Mouse (Mus musculus): ENCODE measurements around the gene Sgms1. TPM values are rescaled to one million over a fixed set of nuclear protein-coding genes. Genes with fewer than 3 reads are reported as not detected.

Gene Sgms1
- polyA plus RNA-seq, 2 experiments = 20.8 to 36.8 TPM

DNA sequence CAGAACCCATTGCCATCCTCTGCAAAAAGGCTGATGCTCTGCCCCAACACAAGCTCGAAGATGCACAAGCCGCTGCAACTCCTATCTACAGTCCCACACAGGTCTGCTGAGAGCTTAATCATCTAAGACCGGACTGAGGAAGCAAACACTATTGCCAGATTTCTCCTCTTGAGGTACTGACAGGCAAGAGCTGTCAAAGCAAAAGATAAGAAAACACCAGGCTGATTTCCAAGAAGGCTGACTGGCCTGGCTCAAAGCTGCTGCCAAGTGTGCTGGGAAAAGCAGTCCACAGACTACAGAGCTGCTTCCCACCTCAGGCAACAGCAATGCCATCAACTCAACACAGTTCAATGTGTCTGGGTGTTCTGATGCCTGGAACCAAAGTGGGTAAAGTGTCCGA is 17.1 kb downstream of the Sgms1 start:
- ATAC-seq (ENCODE audit: low FRiP score, low read depth) (no peak), DNase-seq (ENCODE audit: low spot score) (no peak)
- H3K27me3 ChIP-seq (ENCODE audit: control insufficient read depth, insufficient read depth, low read length) = no peaks in the 10 kb centered on the region
- H3K36me3 ChIP-seq (ENCODE audit: control insufficient read depth, insufficient read depth, low read length) = no peaks in the 10 kb centered on the region
- H3K4me1 ChIP-seq (ENCODE audit: control insufficient read depth, insufficient read depth, low read length) = 0 out of 2 replicates have a peak, but pooled peaks cover 2% of the 10 kb centered on the region
- H3K4me3 ChIP-seq (replicated peaks; ENCODE audit: low read length) = no peak overlapping the region
- H3K27ac ChIP-seq (replicated peaks; ENCODE audit: low read depth, low read length) = no peak overlapping the region
- no peak for TF ChIP-seq POLR2A (IDR thresholded peaks at IDR 0.05; ENCODE audit: borderline replicate concordance, extremely low read depth, insufficient read depth, insufficient read length)
- no peak overlapping the region for H3K4me2 ChIP-seq (replicated peaks; ENCODE audit: low read depth, low read length, severe bottlenecking)
- WGBS = 86% methylated on average over 4 of the region's 4 CpGs
- no peak overlapping the region for H3K9ac ChIP-seq (ENCODE audit: low read depth, low read length, severe bottlenecking)
- no peaks in the 10 kb centered on the region for H3K9me3 ChIP-seq (ENCODE audit: control insufficient read depth, low read length)

DNA sequence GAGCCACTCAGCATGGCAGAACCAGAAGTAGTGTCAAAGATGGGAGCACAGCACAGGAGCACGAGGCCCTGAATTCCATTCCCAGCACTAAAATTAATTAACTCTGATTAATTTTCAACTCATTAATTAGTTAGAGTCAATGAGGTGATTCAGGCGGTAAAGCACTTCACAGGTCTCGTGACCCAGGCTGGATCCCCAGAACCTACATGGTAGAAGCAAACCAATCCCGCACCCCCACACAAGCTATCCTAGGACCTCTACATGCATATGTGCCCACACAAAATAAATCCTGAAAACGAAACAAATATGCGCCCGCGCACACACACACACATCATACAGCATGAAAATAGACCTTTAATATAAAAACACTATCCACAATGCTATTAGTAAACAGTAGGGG is 22.2 kb downstream of the Sgms1 start:
- Histone ChIP-seq H3K9me3 (ENCODE audit: control insufficient read depth, low read length) (no peaks in the 10 kb centered on the region), H3K9ac (ENCODE audit: low read depth, low read length, severe bottlenecking) (no peak overlapping the region), H3K27me3 (ENCODE audit: control insufficient read depth, insufficient read depth, low read length) (no peaks in the 10 kb centered on the region), H3K4me1 (ENCODE audit: control insufficient read depth, insufficient read depth, low read length) (no peaks in the 10 kb centered on the region), H3K27ac (replicated peaks; ENCODE audit: low read depth, low read length) (no peak overlapping the region), H3K4me3 (replicated peaks; ENCODE audit: low read length) (no peak overlapping the region), H3K4me2 (replicated peaks; ENCODE audit: low read depth, low read length, severe bottlenecking) (no peak overlapping the region), H3K36me3 (ENCODE audit: control insufficient read depth, insufficient read depth, low read length) (no peaks in the 10 kb centered on the region)
- 91% methylated on average over 8 of the region's 8 CpGs for WGBS
- DNase-seq (ENCODE audit: low spot score) (no peak), ATAC-seq (ENCODE audit: low FRiP score, low read depth) (no peak)
- TF ChIP-seq POLR2A (IDR thresholded peaks at IDR 0.05; ENCODE audit: borderline replicate concordance, extremely low read depth, insufficient read depth, insufficient read length) = no peak

GRCm38 (mm10) chr19:32366406-32366805 is 23.1 kb downstream of the Sgms1 start:
- Histone ChIP-seq H3K9ac (ENCODE audit: low read depth, low read length, severe bottlenecking) (no peak overlapping the region), H3K27ac (replicated peaks; ENCODE audit: low read depth, low read length) (no peak overlapping the region), H3K4me2 (replicated peaks; ENCODE audit: low read depth, low read length, severe bottlenecking) (no peak overlapping the region), H3K4me3 (replicated peaks; ENCODE audit: low read length) (no peak overlapping the region), H3K36me3 (ENCODE audit: control insufficient read depth, insufficient read depth, low read length) (no peaks in the 10 kb centered on the region), H3K27me3 (ENCODE audit: control insufficient read depth, insufficient read depth, low read length) (no peaks in the 10 kb centered on the region), H3K9me3 (ENCODE audit: control insufficient read depth, low read length) (no peaks in the 10 kb centered on the region), H3K4me1 (ENCODE audit: control insufficient read depth, insufficient read depth, low read length) (no peaks in the 10 kb centered on the region)
- DNase-seq (ENCODE audit: low spot score) (no peak), ATAC-seq (ENCODE audit: low FRiP score, low read depth) (no peak)
- 62% methylated on average over 9 of the region's 9 CpGs for WGBS
- TF ChIP-seq POLR2A (IDR thresholded peaks at IDR 0.05; ENCODE audit: borderline replicate concordance, extremely low read depth, insufficient read depth, insufficient read length) = no peak

DNA sequence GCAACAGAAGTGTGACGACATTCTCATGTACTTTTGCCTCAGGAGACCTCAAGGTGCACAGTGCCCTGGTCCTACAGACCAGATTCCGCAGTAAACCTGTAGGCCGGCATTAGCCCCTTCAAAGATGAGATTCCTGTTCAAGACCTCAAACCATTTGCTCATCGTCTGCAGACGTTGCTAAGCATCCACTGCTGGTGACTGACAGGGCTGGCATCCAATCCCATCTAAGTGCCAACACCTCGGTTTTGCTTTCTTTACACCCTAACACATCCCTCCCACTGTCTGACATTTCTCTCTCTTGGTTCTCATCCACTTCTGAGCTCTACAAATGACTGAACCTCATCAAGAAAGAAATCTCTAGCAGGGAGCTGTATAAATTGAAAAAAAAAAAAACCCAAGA is 24.4 kb downstream of the Sgms1 start:
- no peaks in the 10 kb centered on the region for H3K4me1 ChIP-seq (ENCODE audit: control insufficient read depth, insufficient read depth, low read length)
- no peak overlapping the region for H3K4me2 ChIP-seq (replicated peaks; ENCODE audit: low read depth, low read length, severe bottlenecking)
- H3K9me3 ChIP-seq (ENCODE audit: control insufficient read depth, low read length) = no peaks in the 10 kb centered on the region
- H3K4me3 ChIP-seq (replicated peaks; ENCODE audit: low read length) = no peak overlapping the region
- H3K9ac ChIP-seq (ENCODE audit: low read depth, low read length, severe bottlenecking) = no peak overlapping the region
- DNase-seq (ENCODE audit: low spot score) = no peak
- no peak overlapping the region for H3K27ac ChIP-seq (replicated peaks; ENCODE audit: low read depth, low read length)
- H3K27me3 ChIP-seq (ENCODE audit: control insufficient read depth, insufficient read depth, low read length) = no peaks in the 10 kb centered on the region
- 86% methylated on average over 6 of the region's 6 CpGs for WGBS
- H3K36me3 ChIP-seq (ENCODE audit: control insufficient read depth, insufficient read depth, low read length) = no peaks in the 10 kb centered on the region
- no peak for ATAC-seq (ENCODE audit: low FRiP score, low read depth)
- TF ChIP-seq POLR2A (IDR thresholded peaks at IDR 0.05; ENCODE audit: borderline replicate concordance, extremely low read depth, insufficient read depth, insufficient read length) = no peak

DNA sequence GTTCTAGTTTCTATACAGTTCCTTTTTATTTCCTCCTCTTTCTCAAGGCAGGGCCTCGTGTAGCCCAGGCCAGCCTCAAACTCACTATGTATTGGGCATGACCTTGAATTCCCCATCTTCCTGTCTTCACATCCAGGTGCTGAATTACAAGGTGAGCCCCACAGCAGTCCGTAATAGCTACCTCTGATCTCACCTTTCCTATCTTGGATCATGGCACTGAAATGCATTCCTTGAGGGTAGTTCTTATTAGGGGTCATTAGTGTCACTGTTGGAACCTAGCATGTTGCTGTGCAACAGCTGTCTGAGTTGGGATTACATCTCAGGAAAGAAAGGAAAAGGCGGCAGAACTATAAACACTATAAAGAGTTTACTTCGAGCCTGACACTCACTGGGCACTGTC is 25.9 kb downstream of the Sgms1 start:
- Histone ChIP-seq H3K4me2 (replicated peaks; ENCODE audit: low read depth, low read length, severe bottlenecking) (no peak overlapping the region), H3K27me3 (ENCODE audit: control insufficient read depth, insufficient read depth, low read length) (no peaks in the 10 kb centered on the region), H3K36me3 (ENCODE audit: control insufficient read depth, insufficient read depth, low read length) (no peaks in the 10 kb centered on the region), H3K4me3 (replicated peaks; ENCODE audit: low read length) (no peak overlapping the region), H3K9me3 (ENCODE audit: control insufficient read depth, low read length) (no peaks in the 10 kb centered on the region), H3K4me1 (ENCODE audit: control insufficient read depth, insufficient read depth, low read length) (no peaks in the 10 kb centered on the region), H3K9ac (ENCODE audit: low read depth, low read length, severe bottlenecking) (no peak overlapping the region), H3K27ac (replicated peaks; ENCODE audit: low read depth, low read length) (no peak overlapping the region)
- DNase-seq (ENCODE audit: low spot score) (no peak), ATAC-seq (ENCODE audit: low FRiP score, low read depth) (no peak)
- no peak for TF ChIP-seq POLR2A (IDR thresholded peaks at IDR 0.05; ENCODE audit: borderline replicate concordance, extremely low read depth, insufficient read depth, insufficient read length)
- 76% methylated on average over 4 of the region's 4 CpGs for WGBS

DNA sequence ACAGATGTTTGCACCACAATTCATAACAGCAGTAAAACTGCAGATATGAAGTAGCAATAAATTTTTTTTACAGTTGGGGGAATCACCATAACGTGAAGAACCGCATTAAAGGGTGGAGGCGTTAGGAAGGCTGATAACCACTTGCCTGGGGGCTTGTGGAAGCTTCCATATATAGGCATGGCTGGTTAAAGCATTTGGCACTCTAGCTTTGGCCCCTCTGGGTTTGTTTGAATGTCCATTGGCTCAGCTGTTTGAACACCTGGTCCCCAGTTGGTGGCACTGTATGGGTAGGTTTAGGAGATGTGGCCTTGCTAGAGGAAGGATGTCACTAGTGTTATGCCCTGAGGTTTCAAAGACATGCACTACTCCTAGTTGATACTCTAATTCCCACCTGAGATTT is 27.0 kb downstream of the Sgms1 start:
- no peak for ATAC-seq (ENCODE audit: low FRiP score, low read depth)
- WGBS = 35% methylated on average over 3 of the region's 3 CpGs
- H3K27ac ChIP-seq (replicated peaks; ENCODE audit: low read depth, low read length) = no peak overlapping the region
- no peak overlapping the region for H3K4me2 ChIP-seq (replicated peaks; ENCODE audit: low read depth, low read length, severe bottlenecking)
- no peaks in the 10 kb centered on the region for H3K27me3 ChIP-seq (ENCODE audit: control insufficient read depth, insufficient read depth, low read length)
- TF ChIP-seq POLR2A (IDR thresholded peaks at IDR 0.05; ENCODE audit: borderline replicate concordance, extremely low read depth, insufficient read depth, insufficient read length) = no peak
- H3K4me3 ChIP-seq (replicated peaks; ENCODE audit: low read length) = no peak overlapping the region
- H3K4me1 ChIP-seq (ENCODE audit: control insufficient read depth, insufficient read depth, low read length) = no peaks in the 10 kb centered on the region
- H3K36me3 ChIP-seq (ENCODE audit: control insufficient read depth, insufficient read depth, low read length) = no peaks in the 10 kb centered on the region
- no peak for DNase-seq (ENCODE audit: low spot score)
- no peak overlapping the region for H3K9ac ChIP-seq (ENCODE audit: low read depth, low read length, severe bottlenecking)
- no peaks in the 10 kb centered on the region for H3K9me3 ChIP-seq (ENCODE audit: control insufficient read depth, low read length)
